Comparison of ENCODE assay signal across 14 mouse cellular contexts in the genomic region with DNA sequence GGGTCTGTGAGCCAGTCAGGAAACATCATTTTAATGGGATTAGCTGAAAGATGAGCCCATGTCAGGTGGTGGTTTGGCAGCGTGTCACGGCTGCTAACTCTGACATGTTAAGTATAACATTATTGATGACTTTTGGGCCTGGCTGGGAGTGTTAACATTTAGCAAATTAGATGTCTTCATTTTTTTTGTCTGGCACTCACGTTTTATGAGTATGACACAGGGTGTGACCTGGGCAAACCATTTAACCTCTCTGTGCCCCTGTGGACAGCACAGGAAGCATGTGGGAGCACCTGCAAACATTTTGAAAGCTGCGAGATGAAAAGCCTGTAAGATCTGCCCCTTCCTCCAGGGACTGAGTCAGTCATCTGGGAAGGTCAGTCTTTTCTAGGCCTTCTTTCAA. TPM values are rescaled to one million over a fixed set of nuclear protein-coding genes. Genes with fewer than 3 reads are reported as not detected.
DNase-seq lines count a peak whose midpoint lies in the region; ATAC-seq lines count a peak whose summit lies in the region.
"Had no signal": no experiment of that assay in that cellular context is flagged by ENCODE, and none has a peak within 500 bp of the region (broad histone marks: within the 10 kb centered on the region; RNA-seq: fewer than 3 reads in every experiment).

No protein-coding gene starts in this region.

- H3K4me2 ChIP-seq in hindbrain, embryonic 11.5 days (replicated peaks; ENCODE audit: low read depth, low read length), result no peak overlapping the region
- no peak overlapping the region for H3K4me2 ChIP-seq in hindbrain, embryonic 16.5 days (ENCODE audit: low read length)
- H3K4me2 ChIP-seq in limb, embryonic 15.5 days, result no peak overlapping the region
- H3K4me2 ChIP-seq: forebrain, embryonic 13.5 days; hindbrain, embryonic 14.5 days; liver, embryonic 13.5 days had no signal

- no peaks in the 10 kb centered on the region; the same call in none of the 2 replicates for H3K27me3 ChIP-seq in hindbrain, embryonic 11.5 days (ENCODE audit: control insufficient read depth, insufficient read depth, low read length)
- no peaks in the 10 kb centered on the region for H3K27me3 ChIP-seq in hindbrain, embryonic 16.5 days (replicated peaks; ENCODE audit: control insufficient read depth, insufficient read depth, low read length)
- H3K27me3 ChIP-seq in limb, embryonic 15.5 days, result no peaks in the 10 kb centered on the region

- DNase-seq in hindbrain, embryonic 11.5 days (ENCODE audit: low spot score), result peak; percentile 7
- peak; percentile 67 for DNase-seq in MN1 (ENCODE audit: low spot score)
- peak; percentile 30 for DNase-seq in embryo, embryonic 11 days
- DNase-seq in cerebellum, postnatal 10 days, result no peak
- DNase-seq in thymus, postnatal 10 days (ENCODE audit: low spot score in 2 of 2), result no peak
- DNase-seq: liver, embryonic 13.5 days; thymus, postnatal 4 days had no signal

- WGBS in hindbrain, embryonic 11.5 days, result 29% methylated on average over 4 of the region's 4 CpGs
- 35% methylated on average over 4 of the region's 4 CpGs for whole genome bisulfite sequencing in hindbrain, embryonic 16.5 days
- 27% methylated on average over 4 of the region's 4 CpGs for WGBS in limb, embryonic 15.5 days

- H3K9me3 ChIP-seq in hindbrain, embryonic 11.5 days (ENCODE audit: control insufficient read depth, low read length), result no peaks in the 10 kb centered on the region
- no peaks in the 10 kb centered on the region for H3K9me3 ChIP-seq in hindbrain, embryonic 16.5 days (ENCODE audit: control insufficient read depth, low read length)
- H3K9me3 ChIP-seq in limb, embryonic 15.5 days, result no peaks in the 10 kb centered on the region
- H3K9me3 ChIP-seq: forebrain, embryonic 13.5 days; liver, embryonic 13.5 days; midbrain, embryonic 10.5 days had no signal

- H3K9ac ChIP-seq in hindbrain, embryonic 11.5 days (ENCODE audit: low read depth, low read length), result no peak overlapping the region
- H3K9ac ChIP-seq in hindbrain, embryonic 16.5 days (ENCODE audit: low read depth, low read length), result no peak overlapping the region
- H3K9ac ChIP-seq in limb, embryonic 15.5 days, result no peak overlapping the region
- H3K9ac ChIP-seq: forebrain, embryonic 13.5 days; hindbrain, embryonic 14.5 days; liver, embryonic 13.5 days had no signal

- no peak overlapping the region for H3K4me3 ChIP-seq in hindbrain, embryonic 11.5 days (ENCODE audit: low read depth, low read length)
- H3K4me3 ChIP-seq in hindbrain, embryonic 16.5 days (ENCODE audit: low read length), result no peak overlapping the region
- no peak overlapping the region for H3K4me3 ChIP-seq in limb, embryonic 15.5 days
- H3K4me3 ChIP-seq: forebrain, embryonic 13.5 days; liver, embryonic 13.5 days; midbrain, embryonic 10.5 days; myocyte had no signal

- peaks cover 4% of the 10 kb centered on the region; the same call in 1 of the 2 replicates for H3K4me1 ChIP-seq in hindbrain, embryonic 11.5 days (replicated peaks; ENCODE audit: control insufficient read depth, insufficient read depth, low read length)
- peaks cover 14% of the 10 kb centered on the region for H3K4me1 ChIP-seq in hindbrain, embryonic 16.5 days (ENCODE audit: control insufficient read depth, insufficient read depth, low read depth, low read length)
- peaks cover 45% of the 10 kb centered on the region for H3K4me1 ChIP-seq in limb, embryonic 15.5 days

- no peak for ATAC-seq in hindbrain, embryonic 11.5 days (ENCODE audit: low FRiP score)
- no peak for ATAC-seq in hindbrain, embryonic 16.5 days
- no peak for ATAC-seq in limb, embryonic 15.5 days (ENCODE audit: insufficient number of reproducible peaks, low FRiP score, low TSS enrichment, low read depth)
- ATAC-seq in granulocyte monocyte progenitor cell, adult 5-6 weeks (replicated peaks; ENCODE audit: poor library complexity, severe bottlenecking), result no peak
- ATAC-seq: forebrain, embryonic 13.5 days had no signal

- no peaks in the 10 kb centered on the region for H3K36me3 ChIP-seq in hindbrain, embryonic 11.5 days (ENCODE audit: control insufficient read depth, insufficient read depth, low read length)
- no peaks in the 10 kb centered on the region for H3K36me3 ChIP-seq in hindbrain, embryonic 16.5 days (ENCODE audit: control insufficient read depth, insufficient read depth, low read length)
- H3K36me3 ChIP-seq in limb, embryonic 15.5 days, result no peaks in the 10 kb centered on the region
- H3K36me3 ChIP-seq: liver, embryonic 13.5 days; midbrain, embryonic 10.5 days had no signal

- H3K27ac ChIP-seq in hindbrain, embryonic 11.5 days (ENCODE audit: low read depth, low read length), result no peak overlapping the region
- no peak overlapping the region for H3K27ac ChIP-seq in hindbrain, embryonic 16.5 days (ENCODE audit: low read depth, low read length)
- H3K27ac ChIP-seq in limb, embryonic 15.5 days, result peak overlapping the region; percentile 28; the same call in 1 of the 2 replicates
- H3K27ac ChIP-seq: forebrain, embryonic 13.5 days; hindbrain, embryonic 14.5 days; liver, embryonic 13.5 days; midbrain, embryonic 10.5 days had no signal

RNA-seq across cellular contexts. Expression of gene Pcnx, which starts 2.6 kb away (rescaled TPM):
- 11.3 and 13.0 TPM in 2 replicates for polyA plus RNA-seq in hindbrain, embryonic 11.5 days (2014; fragmentation: Nextera tagmentation; extraction: Ambion mirVana)
- 8.6 and 9.2 TPM in 2 replicates for polyA plus RNA-seq in hindbrain, embryonic 16.5 days (2015; fragmentation: Nextera tagmentation; extraction: Ambion mirVana)
- 9.4 and 11.6 TPM in 2 replicates for polyA plus RNA-seq in limb, embryonic 15.5 days (2015; fragmentation: Nextera tagmentation; extraction: Ambion mirVana)
- total RNA-seq in granulocyte monocyte progenitor cell, adult 5-6 weeks (2014; fragmentation: Nextera tagmentation), result 14.8 and 24.4 TPM in 2 replicates
- 13.9 TPM in 2 replicates for total RNA-seq in granulocyte monocyte progenitor cell, adult 5-6 weeks (2017)

Comparison
In these comparisons a context has a peak if more than half of its experiments do, and no peak if none do; other contexts are left out.
1. DNase-seq: peak in hindbrain, embryonic 11.5 days (single experiment), MN1 (single experiment) and embryo, embryonic 11 days (single experiment); none in cerebellum, postnatal 10 days (0 of 2) and thymus, postnatal 10 days (0 of 2).